Mouse (Mus musculus) spleen, adult 2 months (tissue): ENCODE measurements at regions not wholly inside any gene's neighbourhood (a gene's known extent, or its start where the extent isn't known, plus 50 kb on each side); places are given as distances from the start of the nearest gene placed in this dataset.
A peak's percentile ranks its signal among the peaks of the same experiment; 100 is the strongest.

ENCODE experiments used
- DNase-seq, 2 experiments: peaks; one replicate each; pipeline versions ENCODE4 v3.0.0 to v3.0.0-alpha.2; 2012 to 2021; ENCODE audit warnings: low spot score in 2 of 2, low read depth in 1 of 2
- H3K27ac ChIP-seq: fragments of 200-500 bp; 2 replicates; pipeline ENCODE4 v1.5.1; 2012; ENCODE audit warnings: low read length, inconsistent platforms; ENCODE audit not compliant: insufficient read depth
- H3K27me3 ChIP-seq: fragments of 200-500 bp; 2 replicates; pipeline ENCODE4 v1.6.1; 2012; ENCODE audit warnings: mild to moderate bottlenecking, moderate library complexity, low read length, inconsistent platforms; ENCODE audit not compliant: control insufficient read depth, insufficient read depth
- H3K36me3 ChIP-seq: fragments of 200-500 bp; 2 replicates; pipeline ENCODE4 v1.6.1; 2012; ENCODE audit warnings: mild to moderate bottlenecking, low read length, inconsistent platforms; ENCODE audit not compliant: control insufficient read depth, insufficient read depth
- H3K4me1 ChIP-seq: fragments of 200-500 bp; 2 replicates; pipeline ENCODE4 v1.6.1; 2011; ENCODE audit warnings: inconsistent platforms; ENCODE audit not compliant: control insufficient read depth, insufficient read depth, insufficient read length
- H3K4me3 ChIP-seq: fragments of 200-500 bp; 2 replicates; pipeline ENCODE4 v1.5.1; 2011; ENCODE audit warnings: mild to moderate bottlenecking, inconsistent platforms; ENCODE audit not compliant: insufficient read depth, insufficient read length; ENCODE audit errors: extremely low read depth
- CTCF ChIP-seq: fragments of 200-500 bp; IDR thresholded peaks from 2 replicates; pipeline ENCODE4 v1.5.1; 2011; ENCODE audit warnings: mild to moderate bottlenecking, inconsistent platforms; ENCODE audit not compliant: insufficient read depth, insufficient read length, insufficient replicate concordance; ENCODE audit errors: extremely low read depth
- POLR2A ChIP-seq: fragments of 200-500 bp; IDR thresholded peaks from 2 replicates; pipeline ENCODE4 v1.6.1; 2011; ENCODE audit warnings: low read depth, low read length, inconsistent platforms
- WGBS: fragments of 180-500 bp; shearing (Covaris S2); methylation state at CpG from one replicate; pipeline ENCODE4 v1.1.7; 2018; 5-methylcytosine and 5-hydroxymethylcytosine counted together

DNA sequence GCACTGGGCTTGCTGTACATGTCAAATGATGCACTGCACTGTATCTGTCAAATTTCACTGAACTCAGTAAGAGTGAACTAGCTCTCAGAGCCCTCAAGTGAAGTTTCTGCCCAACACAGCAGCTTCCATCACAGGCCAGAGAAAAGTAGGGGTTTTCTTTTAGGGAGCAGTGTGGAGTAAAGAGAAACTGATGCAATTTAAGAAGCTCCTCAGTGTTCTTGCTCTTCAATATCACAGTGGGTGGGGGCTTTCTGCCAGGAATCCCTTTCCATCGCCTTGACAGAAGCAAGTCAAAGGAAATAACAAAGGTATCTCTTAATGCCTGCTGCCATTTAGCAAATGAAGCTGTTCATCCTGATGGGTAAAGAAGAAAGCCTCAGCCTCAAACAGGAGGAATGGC is 766.7 kb upstream of the Cntn5 start:
- TF ChIP-seq POLR2A (no peak), CTCF (no peak)
- H3K27ac ChIP-seq, result no peak overlapping the region
- DNase-seq, result no peak
- H3K4me3 ChIP-seq, result no peak overlapping the region
- no peaks in the 10 kb centered on the region for H3K4me1 ChIP-seq
- H3K27me3 ChIP-seq, result no peaks in the 10 kb centered on the region
- H3K36me3 ChIP-seq, result no peaks in the 10 kb centered on the region
- WGBS, result 59% methylated on average over 1 of the region's 1 CpGs

DNA sequence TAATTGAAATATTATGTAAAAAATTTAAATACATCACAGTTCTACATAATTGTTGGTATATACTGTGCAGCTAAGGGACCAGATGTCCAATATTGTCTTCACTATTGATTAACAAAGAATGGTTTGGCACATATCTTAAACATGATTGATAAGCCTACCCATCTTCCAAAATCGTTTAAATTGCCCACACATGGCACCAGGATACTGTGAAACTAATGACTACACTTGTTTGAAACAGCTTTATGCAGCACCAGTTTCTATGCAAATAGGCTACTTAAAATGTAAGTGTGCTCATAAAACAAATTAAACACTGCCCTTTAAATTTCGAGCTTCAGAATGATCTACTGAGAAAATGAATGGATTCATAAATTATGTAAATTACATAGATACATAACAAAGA is 724.9 kb upstream of the Cntn5 start:
- H3K4me1 ChIP-seq, result no peaks in the 10 kb centered on the region
- no peak overlapping the region for H3K4me3 ChIP-seq
- no peaks in the 10 kb centered on the region for H3K27me3 ChIP-seq
- TF ChIP-seq POLR2A (no peak), CTCF (no peak)
- DNase-seq, result no peak
- no peak overlapping the region for H3K27ac ChIP-seq
- 74% methylated on average over 2 of the region's 2 CpGs for WGBS
- H3K36me3 ChIP-seq, result no peaks in the 10 kb centered on the region

DNA sequence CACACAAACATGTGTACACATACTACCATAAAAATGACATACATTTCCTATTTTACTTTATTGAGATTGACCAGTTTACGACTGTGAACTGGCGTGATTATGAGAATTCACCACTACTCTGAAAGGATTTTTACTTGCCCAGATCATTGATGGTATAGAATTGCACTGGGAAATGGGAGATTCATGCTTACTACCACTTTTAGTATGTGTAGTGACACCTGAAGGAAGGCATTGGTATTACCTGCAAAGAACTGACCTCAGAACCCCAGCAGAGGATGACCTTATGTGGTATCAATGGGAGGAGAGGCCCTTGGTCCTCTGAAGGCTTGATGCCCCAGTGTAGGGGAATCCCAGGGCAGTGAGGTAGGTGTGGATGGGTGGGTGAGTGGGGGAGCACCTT is 699.8 kb upstream of the Cntn5 start:
- H3K4me3 ChIP-seq, result no peak overlapping the region
- no peaks in the 10 kb centered on the region for H3K27me3 ChIP-seq
- H3K36me3 ChIP-seq, result no peaks in the 10 kb centered on the region
- no peak for TF ChIP-seq CTCF
- no peak for TF ChIP-seq POLR2A
- H3K27ac ChIP-seq, result no peak overlapping the region
- no peaks in the 10 kb centered on the region for H3K4me1 ChIP-seq
- 88% methylated on average over 2 of the region's 2 CpGs for WGBS
- no peak for DNase-seq

DNA sequence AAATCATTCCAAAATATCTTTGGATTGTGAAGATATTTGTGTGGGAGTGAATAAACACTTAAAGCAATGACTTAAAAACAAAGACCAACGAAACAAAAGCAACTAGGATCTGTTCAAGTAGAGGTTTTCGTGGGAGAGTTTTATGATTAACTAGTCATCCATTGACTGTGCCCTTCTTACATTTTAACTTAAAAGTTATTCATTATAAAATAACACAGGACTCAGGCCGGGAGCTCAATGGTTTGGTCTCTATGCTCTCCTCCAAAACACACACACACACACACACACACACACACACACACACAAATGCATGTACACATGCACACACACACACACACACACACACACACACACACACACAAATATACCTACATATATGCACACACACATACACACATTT is 699.3 kb upstream of the Cntn5 start:
- Histone ChIP-seq H3K4me3 (no peak overlapping the region), H3K4me1 (no peaks in the 10 kb centered on the region), H3K27ac (no peak overlapping the region), H3K27me3 (no peaks in the 10 kb centered on the region), H3K36me3 (no peaks in the 10 kb centered on the region)
- no peak for DNase-seq
- TF ChIP-seq POLR2A (no peak), CTCF (no peak)
- 78% methylated on average over 3 of the region's 3 CpGs for WGBS

DNA sequence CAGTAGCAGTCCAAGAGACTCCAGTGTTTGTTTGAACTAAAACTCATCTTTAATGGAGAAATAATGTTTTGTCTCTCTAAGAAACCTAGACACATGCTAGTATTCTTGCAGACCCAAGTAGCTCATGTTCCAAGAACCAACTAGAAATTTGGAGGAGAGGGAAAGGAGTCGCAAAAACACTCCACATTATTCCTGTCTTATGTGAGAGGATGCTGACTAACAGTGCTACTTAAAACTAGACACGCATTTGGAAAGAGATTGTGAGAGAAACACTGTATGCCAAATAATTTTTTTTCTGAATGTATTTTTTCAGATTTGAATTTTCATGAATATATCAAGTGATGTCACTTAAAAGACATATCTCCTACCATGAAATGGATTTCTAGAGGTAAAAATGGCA is 698.3 kb upstream of the Cntn5 start:
- no peak for DNase-seq
- 83% methylated on average over 2 of the region's 2 CpGs for WGBS
- TF ChIP-seq POLR2A, result no peak
- no peak for TF ChIP-seq CTCF
- H3K27me3 ChIP-seq, result no peaks in the 10 kb centered on the region
- H3K27ac ChIP-seq, result no peak overlapping the region
- H3K4me1 ChIP-seq, result no peaks in the 10 kb centered on the region
- H3K4me3 ChIP-seq, result no peak overlapping the region
- no peaks in the 10 kb centered on the region for H3K36me3 ChIP-seq

DNA sequence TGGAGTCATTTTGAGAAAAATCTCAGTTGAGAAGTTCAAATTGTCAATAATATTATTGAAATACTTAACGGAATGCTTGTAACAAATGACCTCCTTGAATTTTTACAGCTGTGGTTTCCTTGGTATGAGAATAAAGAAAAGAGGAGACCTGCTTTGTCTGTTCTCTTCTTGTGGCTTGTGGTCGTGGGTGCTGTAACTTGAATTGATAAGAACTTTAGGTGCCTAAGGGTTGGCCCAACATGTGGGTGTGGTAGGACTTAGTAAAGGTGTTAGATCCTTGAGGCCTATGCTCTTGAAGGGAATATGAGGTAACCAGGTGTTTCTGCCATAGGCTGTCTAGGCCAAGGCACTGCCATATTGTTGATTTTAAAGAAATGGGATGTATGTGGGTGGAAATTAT is 674.4 kb upstream of the Cntn5 start:
- Histone ChIP-seq H3K27ac (no peak overlapping the region), H3K4me1 (no peaks in the 10 kb centered on the region), H3K27me3 (no peaks in the 10 kb centered on the region), H3K4me3 (no peak overlapping the region), H3K36me3 (no peaks in the 10 kb centered on the region)
- TF ChIP-seq CTCF, result no peak
- peak in 1 of 2 experiments; percentile 21 for DNase-seq
- WGBS, result 58% methylated on average over 2 of the region's 2 CpGs

DNA sequence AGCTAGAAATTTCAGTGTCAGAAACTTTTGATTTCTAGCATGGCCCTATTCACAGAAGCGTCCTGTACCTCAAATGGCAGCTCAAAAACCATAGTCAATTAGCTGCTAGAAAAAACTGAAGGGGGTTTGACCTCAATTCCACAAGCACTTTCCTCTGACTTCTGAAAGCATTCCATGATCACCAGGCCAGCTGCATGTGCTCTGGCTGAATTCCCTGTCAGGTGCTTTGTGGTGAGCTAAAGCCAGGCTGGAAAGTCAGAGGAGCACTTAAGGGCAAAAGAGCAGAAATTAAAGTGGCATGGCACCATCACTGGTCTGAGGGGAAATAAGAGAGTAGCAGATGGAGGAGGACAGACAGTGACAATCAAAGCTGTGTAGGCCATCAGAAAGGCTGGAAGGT is 658.3 kb upstream of the Cntn5 start:
- no peak overlapping the region for H3K27ac ChIP-seq
- DNase-seq, result no peak
- H3K27me3 ChIP-seq, result no peaks in the 10 kb centered on the region
- no peak overlapping the region for H3K4me3 ChIP-seq
- TF ChIP-seq POLR2A (no peak), CTCF (no peak)
- WGBS, result 60% methylated on average over 1 of the region's 1 CpGs
- H3K4me1 ChIP-seq, result no peaks in the 10 kb centered on the region
- no peaks in the 10 kb centered on the region for H3K36me3 ChIP-seq
